Mouse (Mus musculus) erythroblast, embryonic 14.5 days (primary cell): Measurements from ENCODE around the gene Lrig2.

ENCODE experiments used
- GATA1 ChIP-seq: IDR thresholded peaks from 2 replicates; pipeline ENCODE4 v1.6.1; 2012; ENCODE audit warnings: low read length, inconsistent platforms, mixed read lengths
- TAL1 ChIP-seq: IDR thresholded peaks from 3 replicates; pipeline ENCODE4 v1.6.1; 2012; ENCODE audit warnings: low read length, inconsistent platforms, mixed read lengths

- TF ChIP-seq TAL1 (no peak), GATA1 (no peak)
These were observed 110.5 kb downstream of the Lrig2 start for GRCm38 (mm10) chr3:104401176-104401575.
